Comparison of ENCODE assay signal across 30 mouse cellular contexts in genomic region chr12:88730720-88731119, GRCm38 (mm10). TPM values are rescaled to one million over a fixed set of nuclear protein-coding genes. Genes with fewer than 3 reads are reported as not detected.
A peak's percentile ranks its signal among the peaks of the same experiment; 100 is the strongest.
DNase-seq lines count a peak whose midpoint lies in the region; ATAC-seq and TF ChIP-seq lines count a peak whose summit lies in the region.
"Had no signal": no experiment of that assay in that cellular context is flagged by ENCODE, and none has a peak within 500 bp of the region (broad histone marks: within the 10 kb centered on the region; RNA-seq: fewer than 3 reads in every experiment).

No protein-coding gene starts in this region.

- no peaks in the 10 kb centered on the region for H3K4me1 ChIP-seq in lung, embryonic 14.5 days (ENCODE audit: insufficient read depth)
- H3K4me1 ChIP-seq in embryonic facial prominence, embryonic 11.5 days (ENCODE audit: control insufficient read depth, insufficient read depth, low read length) = no peaks in the 10 kb centered on the region
- no peaks in the 10 kb centered on the region for H3K4me1 ChIP-seq in stomach, postnatal 0 days (replicated peaks; ENCODE audit: control insufficient read depth, insufficient read depth)
- H3K4me1 ChIP-seq: embryonic facial prominence, embryonic 12.5 days; forebrain, embryonic 10.5 days; hindbrain, embryonic 10.5 days; limb, embryonic 12.5 days; megakaryocyte, embryonic 14.5 days; stomach, embryonic 15.5 days had no signal

- TF ChIP-seq EP300 in stomach, postnatal 0 days (optimal IDR thresholded peaks at IDR 0.05) = no peak

- H3K4me2 ChIP-seq in lung, embryonic 14.5 days = no peak overlapping the region
- H3K4me2 ChIP-seq in embryonic facial prominence, embryonic 11.5 days (ENCODE audit: low read depth, low read length) = no peak overlapping the region
- no peak overlapping the region for H3K4me2 ChIP-seq in stomach, postnatal 0 days (replicated peaks; ENCODE audit: low read depth)
- H3K4me2 ChIP-seq: embryonic facial prominence, embryonic 12.5 days; hindbrain, embryonic 15.5 days; limb, embryonic 12.5 days; liver, embryonic 11.5 days; midbrain, embryonic 13.5 days; stomach, embryonic 15.5 days had no signal

- no peak for TF ChIP-seq CTCF in lung, embryonic 14.5 days (IDR thresholded peaks at IDR 0.05; ENCODE audit: low read depth)
- TF ChIP-seq CTCF in stomach, postnatal 0 days (IDR thresholded peaks at IDR 0.05; ENCODE audit: low read depth) = no peak

- H3K27ac ChIP-seq in lung, embryonic 14.5 days (ENCODE audit: low read depth) = no peak overlapping the region
- H3K27ac ChIP-seq in embryonic facial prominence, embryonic 11.5 days (replicated peaks; ENCODE audit: low read depth, low read length) = no peak overlapping the region
- H3K27ac ChIP-seq in stomach, postnatal 0 days (replicated peaks) = no peak overlapping the region
- H3K27ac ChIP-seq: embryonic facial prominence, embryonic 12.5 days; forebrain, embryonic 10.5 days; hindbrain, embryonic 10.5 days; hindbrain, embryonic 15.5 days; kidney, postnatal 0 days; limb, embryonic 12.5 days; midbrain, embryonic 13.5 days; stomach, embryonic 15.5 days had no signal

- 26% methylated on average over 2 of the region's 2 CpGs for WGBS in lung, embryonic 14.5 days
- 51% methylated on average over 2 of the region's 2 CpGs for WGBS in embryonic facial prominence, embryonic 11.5 days
- WGBS in stomach, postnatal 0 days = 38% methylated on average over 2 of the region's 2 CpGs

- DNase-seq in lung, embryonic 14.5 days = peak; percentile 14
- DNase-seq in lung, postnatal 25 days (ENCODE audit: low spot score) = no peak
- peak; percentile 1 for DNase-seq in WW6 (ENCODE audit: low read depth, low spot score)
- peak; percentile 24 for DNase-seq in embryonic facial prominence, embryonic 11.5 days (ENCODE audit: low spot score)
- DNase-seq in cerebellum, postnatal 4 days (ENCODE audit: low spot score in 2 of 2) = no peak
- no peak for DNase-seq in stomach, postnatal 0 days (ENCODE audit: low spot score)
- DNase-seq: adrenal gland, adult 8-10 months; B cell, adult 2 months; cerebellum, adult 2 months; cerebellum, postnatal 25 days; heart, postnatal 14 days; kidney, adult 2 months; lung, postnatal 4 days; right cerebral cortex, postnatal 25 days; thymus, postnatal 25 days had no signal

- H3K36me3 ChIP-seq in lung, embryonic 14.5 days (ENCODE audit: insufficient read depth) = no peaks in the 10 kb centered on the region
- H3K36me3 ChIP-seq in embryonic facial prominence, embryonic 11.5 days (replicated peaks; ENCODE audit: control insufficient read depth, insufficient read depth, low read depth, low read length) = no peaks in the 10 kb centered on the region
- no peaks in the 10 kb centered on the region for H3K36me3 ChIP-seq in stomach, postnatal 0 days (ENCODE audit: control insufficient read depth, insufficient read depth, low read length)
- H3K36me3 ChIP-seq: embryonic facial prominence, embryonic 12.5 days; forebrain, embryonic 10.5 days; hindbrain, embryonic 10.5 days; hindbrain, embryonic 15.5 days; limb, embryonic 12.5 days; midbrain, embryonic 13.5 days; stomach, embryonic 15.5 days had no signal

- H3K27me3 ChIP-seq in lung, embryonic 14.5 days (ENCODE audit: insufficient read depth, low read length) = no peaks in the 10 kb centered on the region
- no peaks in the 10 kb centered on the region for H3K27me3 ChIP-seq in embryonic facial prominence, embryonic 11.5 days (ENCODE audit: control insufficient read depth, insufficient read depth, low read length)
- no peaks in the 10 kb centered on the region for H3K27me3 ChIP-seq in stomach, postnatal 0 days (ENCODE audit: control insufficient read depth, insufficient read depth, low read length)
- H3K27me3 ChIP-seq: embryonic facial prominence, embryonic 12.5 days; hindbrain, embryonic 15.5 days; limb, embryonic 12.5 days; megakaryocyte, embryonic 14.5 days; midbrain, embryonic 13.5 days; Patski; stomach, embryonic 15.5 days had no signal

- no peak overlapping the region for H3K4me3 ChIP-seq in lung, embryonic 14.5 days (ENCODE audit: low read depth, low read length)
- H3K4me3 ChIP-seq in embryonic facial prominence, embryonic 11.5 days (ENCODE audit: low read depth, low read length) = no peak overlapping the region
- no peak overlapping the region for H3K4me3 ChIP-seq in stomach, postnatal 0 days (ENCODE audit: low read depth, low read length)
- H3K4me3 ChIP-seq: embryonic facial prominence, embryonic 12.5 days; forebrain, embryonic 10.5 days; hindbrain, embryonic 10.5 days; hindbrain, embryonic 15.5 days; limb, embryonic 12.5 days; megakaryocyte, embryonic 14.5 days; midbrain, embryonic 13.5 days; stomach, embryonic 15.5 days had no signal

- ATAC-seq in lung, embryonic 14.5 days (ENCODE audit: insufficient read depth) = no peak
- ATAC-seq in embryonic facial prominence, embryonic 11.5 days (replicated peaks; ENCODE audit: insufficient number of reproducible peaks, low FRiP score, low TSS enrichment, low read depth) = no peak
- ATAC-seq in monocyte, adult 5-6 weeks (replicated peaks; ENCODE audit: insufficient number of reproducible peaks, low FRiP score, low TSS enrichment, poor library complexity, severe bottlenecking) = no peak
- ATAC-seq in stomach, postnatal 0 days (ENCODE audit: low FRiP score, low TSS enrichment) = no peak
- ATAC-seq: forebrain, embryonic 16.5 days; inflammation-experienced regulatory T-cells, adult 6 months; midbrain, embryonic 13.5 days; Patski had no signal

- H3K9me3 ChIP-seq in lung, embryonic 14.5 days (ENCODE audit: low read depth, low read length) = no peaks in the 10 kb centered on the region
- H3K9me3 ChIP-seq in embryonic facial prominence, embryonic 11.5 days (replicated peaks; ENCODE audit: control insufficient read depth, low read length) = no peaks in the 10 kb centered on the region
- H3K9me3 ChIP-seq in stomach, postnatal 0 days (ENCODE audit: control insufficient read depth, low read length) = no peaks in the 10 kb centered on the region
- H3K9me3 ChIP-seq: embryonic facial prominence, embryonic 12.5 days; forebrain, embryonic 10.5 days; hindbrain, embryonic 10.5 days; hindbrain, embryonic 15.5 days; limb, embryonic 12.5 days; midbrain, embryonic 13.5 days; stomach, embryonic 15.5 days had no signal

- H3K9ac ChIP-seq in lung, embryonic 14.5 days = no peak overlapping the region
- no peak overlapping the region for H3K9ac ChIP-seq in embryonic facial prominence, embryonic 11.5 days (replicated peaks; ENCODE audit: low read length)
- no peak overlapping the region for H3K9ac ChIP-seq in stomach, postnatal 0 days (ENCODE audit: low read length)
- H3K9ac ChIP-seq: embryonic facial prominence, embryonic 12.5 days; hindbrain, embryonic 15.5 days; limb, embryonic 12.5 days; midbrain, embryonic 13.5 days; stomach, embryonic 15.5 days had no signal

RNA-seq across cellular contexts. Expression of gene Nrxn3, which starts 8.0 kb away (rescaled TPM):
- polyA plus RNA-seq in lung, embryonic 14.5 days (2014; fragmentation: Nextera tagmentation; extraction: Ambion mirVana) = 3.0 and 3.9 TPM in 2 replicates
- 3.5 and 4.6 TPM in 2 replicates for polyA plus RNA-seq in embryonic facial prominence, embryonic 11.5 days (2014; fragmentation: Nextera tagmentation; extraction: Ambion mirVana)
- total RNA-seq in monocyte, adult 5-6 weeks (2017) = not detected in 3 replicates
- 1.0 and 1.1 TPM in 2 replicates for polyA plus RNA-seq in stomach, postnatal 0 days (2015; fragmentation: Nextera tagmentation; extraction: Ambion mirVana)
- total RNA-seq: neutrophil, adult 5-6 weeks had no signal
- polyA plus RNA-seq: Patski had no signal

Comparison
In these comparisons a context has a peak if more than half of its experiments do, and no peak if none do; other contexts are left out.
1. DNase-seq: peak in lung, embryonic 14.5 days (single experiment), WW6 (single experiment) and embryonic facial prominence, embryonic 11.5 days (single experiment); none in lung, postnatal 25 days (single experiment), cerebellum, postnatal 4 days (0 of 2) and stomach, postnatal 0 days (single experiment).